Mouse (Mus musculus): ENCODE measurements at regions not wholly inside any gene's neighbourhood (a gene's known extent, or its start where the extent isn't known, plus 50 kb on each side); places are given as distances from the start of the nearest gene placed in this dataset.

DNA sequence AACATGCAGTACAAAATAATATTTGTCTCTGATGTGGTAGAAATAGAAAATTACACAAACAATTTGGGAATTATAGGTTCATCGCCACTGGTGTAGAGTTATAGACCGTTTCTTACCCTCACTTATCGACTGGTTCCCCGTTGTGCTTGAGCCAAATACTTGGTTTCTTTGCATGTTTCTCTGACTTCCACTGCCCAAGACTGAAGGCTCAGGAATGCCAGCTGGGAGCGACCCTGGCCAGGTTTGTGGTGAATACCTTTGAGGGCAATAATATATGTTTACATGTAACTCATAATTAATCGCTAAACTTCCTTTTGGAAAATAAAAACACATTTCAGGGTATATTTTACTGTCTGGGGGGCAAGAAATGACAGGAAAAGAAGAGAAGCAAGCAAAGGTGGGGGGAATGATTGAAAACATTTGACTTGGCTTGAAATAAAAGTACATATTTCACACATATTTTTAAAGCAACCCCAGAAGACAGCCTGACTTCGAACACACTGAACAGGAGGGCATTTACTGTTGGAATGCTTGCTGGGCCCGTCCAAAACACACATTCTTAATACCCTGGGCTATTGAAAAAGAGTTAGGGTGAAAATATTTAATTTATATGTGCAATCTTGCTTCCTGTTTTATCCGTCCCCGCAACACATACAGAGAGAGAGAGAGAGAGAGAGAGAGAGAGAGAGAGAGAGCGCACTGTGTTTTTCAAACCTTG is 75.3 kb upstream of the Ccn2 start:
- DNase-seq (ENCODE audit: extremely low read depth), result no peak
- Histone ChIP-seq H3K36me3 (replicated peaks in 1 of 2; ENCODE audit: control insufficient read depth in 1 of 2, insufficient read depth in 1 of 2, low read length in 1 of 2) (no peaks in the 10 kb centered on the region), H3K9me3 (replicated peaks; ENCODE audit: low read length) (no peaks in the 10 kb centered on the region), H3K79me2 (replicated peaks; ENCODE audit: control insufficient read depth, extremely low read depth, insufficient read depth, poor library complexity, severe bottlenecking) (no peaks in the 10 kb centered on the region), H3K9ac (ENCODE audit: insufficient read depth, low read depth) (no peak overlapping the region), H3K4me3 (replicated peaks in 1 of 3; ENCODE audit: low read depth in 2 of 3, low read length in 2 of 3, poor library complexity in 1 of 3) (no peak overlapping the region), H3K27me3 (replicated peaks) (no peaks in the 10 kb centered on the region), H3K4me2 (ENCODE audit: insufficient read depth, low read depth, poor library complexity, severe bottlenecking) (no peak overlapping the region), H3K27ac (ENCODE audit: insufficient read depth, low read depth) (no peak overlapping the region), H3K4me1 (ENCODE audit: control insufficient read depth in 1 of 2, insufficient read depth in 2 of 2) (no peaks in the 10 kb centered on the region)
- dilution Hi-C loops (cut with MboI; ENCODE audit: extremely low pct_ligation_motif_present, extremely low pct_unique_long_range_greater_than_20kb, low sequenced_read_pairs) (no loop called here), in situ Hi-C loops (cut with MboI; ENCODE audit: low pct_ligation_motif_present, low pct_unique_long_range_greater_than_20kb, low sequenced_read_pairs) (no loop called here)
- TF ChIP-seq SIN3A (IDR thresholded peaks at IDR 0.05; ENCODE audit: low read length) (no peak), PAX5 (IDR thresholded peaks at IDR 0.05; ENCODE audit: low read length) (no peak), TCF12 (IDR thresholded peaks at IDR 0.05; ENCODE audit: low read depth, low read length) (no peak), CHD1 (IDR thresholded peaks at IDR 0.05; ENCODE audit: low read depth, low read length) (no peak), MAFK (IDR thresholded peaks at IDR 0.05; ENCODE audit: insufficient replicate concordance, low read length) (no peak), MAZ (IDR thresholded peaks at IDR 0.05; ENCODE audit: low read depth, low read length) (no peak), USF2 (conservative IDR thresholded peaks at IDR 0.05; ENCODE audit: low read depth, low read length) (no peak), MAX (IDR thresholded peaks at IDR 0.05; ENCODE audit: low read length) (no peak), ZC3H11A (IDR thresholded peaks at IDR 0.05; ENCODE audit: low read depth, low read length) (no peak), GABPA (IDR thresholded peaks at IDR 0.05; ENCODE audit: insufficient replicate concordance, low read depth, low read length) (no peak)

DNA sequence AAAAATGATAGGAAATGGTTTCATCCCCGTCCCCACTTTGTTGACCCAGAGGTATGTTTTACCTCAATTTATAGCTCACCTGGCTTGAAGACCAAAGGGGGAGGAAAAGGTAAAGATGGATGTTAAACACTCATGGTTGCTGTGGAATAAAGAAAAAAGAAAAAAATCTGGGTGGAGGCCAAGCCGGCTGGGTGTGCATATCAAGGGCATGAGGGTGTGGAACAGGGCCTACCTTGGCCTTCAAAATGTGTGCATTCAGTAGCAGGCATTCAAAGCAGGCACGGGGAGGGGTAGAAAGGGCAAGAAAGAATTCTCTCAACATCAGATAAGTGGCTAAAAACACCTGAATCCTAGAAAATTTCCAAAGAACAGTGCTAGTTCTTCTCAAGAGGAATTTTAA is 74.7 kb upstream of the Ccn2 start:
- no peaks in the 10 kb centered on the region for H3K4me1 ChIP-seq (ENCODE audit: control insufficient read depth in 1 of 2, insufficient read depth in 2 of 2)
- no peak overlapping the region for H3K4me3 ChIP-seq (replicated peaks in 1 of 3; ENCODE audit: low read depth in 2 of 3, low read length in 2 of 3, poor library complexity in 1 of 3)
- in situ Hi-C loops (cut with MboI; ENCODE audit: low pct_ligation_motif_present, low pct_unique_long_range_greater_than_20kb, low sequenced_read_pairs), result no loop called here
- no peak for TF ChIP-seq MAX (IDR thresholded peaks at IDR 0.05; ENCODE audit: low read length)
- no peak for TF ChIP-seq EP300 (IDR thresholded peaks at IDR 0.05; ENCODE audit: low read length)
- TF ChIP-seq SMC3 (IDR thresholded peaks at IDR 0.05; ENCODE audit: low read depth, low read length), result no peak
- no peak for TF ChIP-seq ZC3H11A (IDR thresholded peaks at IDR 0.05; ENCODE audit: low read depth, low read length)
- TF ChIP-seq KAT2A (IDR thresholded peaks at IDR 0.05; ENCODE audit: insufficient replicate concordance, low read length), result no peak
- TF ChIP-seq NELFE (IDR thresholded peaks at IDR 0.05; ENCODE audit: low read depth, low read length), result no peak
- no peak for TF ChIP-seq MXI1 (IDR thresholded peaks at IDR 0.05; ENCODE audit: low read depth, low read length)
- no peak for TF ChIP-seq USF2 (conservative IDR thresholded peaks at IDR 0.05; ENCODE audit: low read depth, low read length)
- no peak for TF ChIP-seq JUND (conservative IDR thresholded peaks at IDR 0.05; ENCODE audit: low read depth, low read length)
- TF ChIP-seq IRF4 (IDR thresholded peaks at IDR 0.05; ENCODE audit: low read depth, low read length), result no peak
- no peak for TF ChIP-seq MAFK (IDR thresholded peaks at IDR 0.05; ENCODE audit: insufficient replicate concordance, low read length)
- no peak for TF ChIP-seq ZMIZ1 (IDR thresholded peaks at IDR 0.05; ENCODE audit: low read depth, low read length)
- TF ChIP-seq BHLHE40 (IDR thresholded peaks at IDR 0.05; ENCODE audit: low read depth, low read length), result no peak
- no peak for TF ChIP-seq GABPA (IDR thresholded peaks at IDR 0.05; ENCODE audit: insufficient replicate concordance, low read depth, low read length)
- no peak overlapping the region for H3K4me2 ChIP-seq (ENCODE audit: insufficient read depth, low read depth, poor library complexity, severe bottlenecking)
- H3K79me2 ChIP-seq (replicated peaks; ENCODE audit: control insufficient read depth, extremely low read depth, insufficient read depth, poor library complexity, severe bottlenecking), result no peaks in the 10 kb centered on the region
- H3K27me3 ChIP-seq (replicated peaks), result no peaks in the 10 kb centered on the region
- no peaks in the 10 kb centered on the region for H3K36me3 ChIP-seq (replicated peaks in 1 of 2; ENCODE audit: control insufficient read depth in 1 of 2, insufficient read depth in 1 of 2, low read length in 1 of 2)
- H3K9me3 ChIP-seq (replicated peaks; ENCODE audit: low read length), result no peaks in the 10 kb centered on the region
- no peak overlapping the region for H3K27ac ChIP-seq (ENCODE audit: insufficient read depth, low read depth)
- no peak overlapping the region for H3K9ac ChIP-seq (ENCODE audit: insufficient read depth, low read depth)
- dilution Hi-C loops (cut with MboI; ENCODE audit: extremely low pct_ligation_motif_present, extremely low pct_unique_long_range_greater_than_20kb, low sequenced_read_pairs), result no loop called here
- DNase-seq (ENCODE audit: extremely low read depth), result no peak

All from CH12.LX (cell line).